Mouse (Mus musculus): Measurements from ENCODE around the gene Usp36. TPM values are rescaled to one million over a fixed set of nuclear protein-coding genes. Genes with fewer than 3 reads are reported as not detected.

Usp36 gene
- polyA plus RNA-seq, 1 experiment from 2014 or later, result 25.6 TPM

Other genes starting within 250 kb of the Usp36 start
- 0.23 and 0.24 TPM in 2 replicates for gene Dnah17, start 159.6 kb downstream of the Usp36 start, polyA plus RNA-seq (2016; fragmentation: Nextera tagmentation; extraction: Ambion mirVana)
- gene Cyth1, start 41.7 kb downstream of the Usp36 start, polyA plus RNA-seq (2016; fragmentation: Nextera tagmentation; extraction: Ambion mirVana), result 17.9 and 22.6 TPM in 2 replicates
- gene Cep295nl, start 52.3 kb upstream of the Usp36 start, polyA plus RNA-seq (2016; fragmentation: Nextera tagmentation; extraction: Ambion mirVana), result 0.61 and 1.1 TPM in 2 replicates
- 35.4 and 49.6 TPM in 2 replicates for gene Timp2, start 65.5 kb upstream of the Usp36 start, polyA plus RNA-seq (2016; fragmentation: Nextera tagmentation; extraction: Ambion mirVana)
- 2.7 and 3.4 TPM in 2 replicates for gene Lgals3bp, start 111.8 kb upstream of the Usp36 start, polyA plus RNA-seq (2016; fragmentation: Nextera tagmentation; extraction: Ambion mirVana)
- gene Cant1, start 128.8 kb upstream of the Usp36 start, polyA plus RNA-seq (2016; fragmentation: Nextera tagmentation; extraction: Ambion mirVana), result 24.1 and 25.9 TPM in 2 replicates
- gene C1qtnf1, start 138.0 kb upstream of the Usp36 start, polyA plus RNA-seq (2016; fragmentation: Nextera tagmentation; extraction: Ambion mirVana), result 1.9 and 3.1 TPM in 2 replicates
- gene Engase, start 186.6 kb upstream of the Usp36 start, polyA plus RNA-seq (2016; fragmentation: Nextera tagmentation; extraction: Ambion mirVana), result 7.1 and 8.8 TPM in 2 replicates